Comparison of ENCODE assay signal across 10 mouse cellular contexts in genomic region chr12:103306720-103307119, GRCm38 (mm10). TPM values are rescaled to one million over a fixed set of nuclear protein-coding genes. Genes with fewer than 3 reads are reported as not detected.
DNase-seq lines count a peak whose midpoint lies in the region; ATAC-seq and TF ChIP-seq lines count a peak whose summit lies in the region.
"Had no signal": no experiment of that assay in that cellular context is flagged by ENCODE, and none has a peak within 500 bp of the region (broad histone marks: within the 10 kb centered on the region; RNA-seq: fewer than 3 reads in every experiment).

No protein-coding gene starts in this region.

- no peak overlapping the region for H3K4me2 ChIP-seq in liver, embryonic 11.5 days
- H3K4me2 ChIP-seq in midbrain, postnatal 0 days (ENCODE audit: low read depth, low read length, poor library complexity, severe bottlenecking): no peak overlapping the region
- H3K4me2 ChIP-seq: lung, embryonic 15.5 days had no signal

- no peak for TF ChIP-seq POLR2A in liver, adult 2 months (IDR thresholded peaks at IDR 0.05; ENCODE audit: extremely low read depth, insufficient read depth, low read length)

- H3K9ac ChIP-seq in liver, adult 2 months (ENCODE audit: low read depth, low read length): no peak overlapping the region
- H3K9ac ChIP-seq in liver, embryonic 11.5 days (ENCODE audit: low read depth, low read length): no peak overlapping the region
- no peak overlapping the region for H3K9ac ChIP-seq in midbrain, postnatal 0 days (replicated peaks; ENCODE audit: low read length, poor library complexity, severe bottlenecking)
- H3K9ac ChIP-seq: lung, embryonic 15.5 days had no signal

- no peak overlapping the region for H3K27ac ChIP-seq in liver, adult 2 months (replicated peaks; ENCODE audit: insufficient read depth, low read depth, low read length)
- no peak overlapping the region for H3K27ac ChIP-seq in liver, embryonic 11.5 days (ENCODE audit: low read depth, low read length)
- H3K27ac ChIP-seq in midbrain, postnatal 0 days (ENCODE audit: low read depth, low read length): no peak overlapping the region
- H3K27ac ChIP-seq: lung, embryonic 15.5 days had no signal

- H3K4me1 ChIP-seq in liver, adult 2 months (ENCODE audit: control insufficient read depth, insufficient read depth, low read length): peaks cover 5% of the 10 kb centered on the region; the same call in 1 of the 2 replicates
- no peaks in the 10 kb centered on the region for H3K4me1 ChIP-seq in liver, embryonic 11.5 days (replicated peaks; ENCODE audit: control insufficient read depth, insufficient read depth, low read length)
- H3K4me1 ChIP-seq in midbrain, postnatal 0 days (ENCODE audit: insufficient read depth, low read length): no peaks in the 10 kb centered on the region
- H3K4me1 ChIP-seq: lung, embryonic 15.5 days had no signal

- no peaks in the 10 kb centered on the region for H3K36me3 ChIP-seq in liver, adult 2 months (ENCODE audit: control insufficient read depth, insufficient read depth, low read length)
- no peaks in the 10 kb centered on the region for H3K36me3 ChIP-seq in liver, embryonic 11.5 days (ENCODE audit: control insufficient read depth, insufficient read depth, low read length)
- H3K36me3 ChIP-seq in midbrain, postnatal 0 days (ENCODE audit: insufficient read depth, low read length): no peaks in the 10 kb centered on the region
- H3K36me3 ChIP-seq: lung, embryonic 15.5 days had no signal

- no peaks in the 10 kb centered on the region for H3K27me3 ChIP-seq in liver, adult 2 months (ENCODE audit: control insufficient read depth, insufficient read depth, low read length)
- H3K27me3 ChIP-seq in liver, embryonic 11.5 days (replicated peaks; ENCODE audit: control insufficient read depth, insufficient read depth, low read length): no peaks in the 10 kb centered on the region
- no peaks in the 10 kb centered on the region for H3K27me3 ChIP-seq in midbrain, postnatal 0 days (ENCODE audit: insufficient read depth, low read length)
- H3K27me3 ChIP-seq: lung, embryonic 15.5 days had no signal

- ATAC-seq in liver, embryonic 11.5 days (replicated peaks; ENCODE audit: low FRiP score): no peak
- peak; percentile 76 for ATAC-seq in granulocyte monocyte progenitor cell, adult 5-6 weeks (replicated peaks; ENCODE audit: poor library complexity, severe bottlenecking)
- ATAC-seq in midbrain, postnatal 0 days (ENCODE audit: low FRiP score): 0 out of 2 replicates have a peak, but pooled peaks have one; percentile 39

- H3K79me2 ChIP-seq in liver, adult 2 months (ENCODE audit: control insufficient read depth, insufficient read depth, low read length): no peaks in the 10 kb centered on the region

- TF ChIP-seq CTCF in liver, adult 2 months (IDR thresholded peaks at IDR 0.05; ENCODE audit: low read depth, low read length): peak; percentile 75
- peak; percentile 79 for TF ChIP-seq CTCF in midbrain, postnatal 0 days (IDR thresholded peaks at IDR 0.05)

- WGBS in liver, adult 2 months: 29% methylated on average over 3 of the region's 3 CpGs
- 21% methylated on average over 3 of the region's 3 CpGs for WGBS in liver, embryonic 11.5 days
- 21% methylated on average over 3 of the region's 3 CpGs for WGBS in midbrain, postnatal 0 days

- no peaks in the 10 kb centered on the region for H3K9me3 ChIP-seq in liver, embryonic 11.5 days (ENCODE audit: control insufficient read depth, low read length)
- no peaks in the 10 kb centered on the region for H3K9me3 ChIP-seq in midbrain, postnatal 0 days (ENCODE audit: low read length)
- H3K9me3 ChIP-seq: lung, embryonic 15.5 days had no signal

- peak; percentile 61 for DNase-seq in cerebellum, postnatal 4 days (ENCODE audit: low spot score in 2 of 2)
- DNase-seq in cerebellum, adult 11 months: no peak
- peak; percentile 20 for DNase-seq in liver, adult 2 months (ENCODE audit: extremely low read depth, low read depth, low spot score)
- DNase-seq in liver, embryonic 11.5 days (ENCODE audit: low spot score): no peak
- DNase-seq in R1 (ENCODE audit: low read depth, low spot score): peak; percentile 46
- DNase-seq in midbrain, postnatal 0 days (ENCODE audit: low spot score): peak; percentile 64
- no peak for DNase-seq in gastrocnemius, adult 8-10 months (ENCODE audit: low spot score in 2 of 2)

- no peak overlapping the region for H3K4me3 ChIP-seq in liver, adult 2 months (ENCODE audit: insufficient read depth, low read depth, low read length)
- H3K4me3 ChIP-seq in liver, embryonic 11.5 days (ENCODE audit: low read depth, low read length): no peak overlapping the region
- H3K4me3 ChIP-seq in midbrain, postnatal 0 days (ENCODE audit: low read depth, low read length): no peak overlapping the region
- H3K4me3 ChIP-seq: lung, embryonic 15.5 days had no signal

RNA-seq across cellular contexts. Expression of gene Fam181a, which starts 4.1 kb away (rescaled TPM):
- not detected in 2 replicates for total RNA-seq in liver, adult 2 months (2014; rRNA removed)
- not detected in 2 replicates for polyA plus RNA-seq in liver, adult 2 months (2012; rRNA removed)
- not detected in 2 replicates for polyA plus RNA-seq in liver, embryonic 11.5 days (2014; fragmentation: Nextera tagmentation; extraction: Ambion mirVana)
- total RNA-seq in granulocyte monocyte progenitor cell, adult 5-6 weeks (2014; fragmentation: Nextera tagmentation): not detected in 2 replicates
- not detected in 2 replicates for total RNA-seq in granulocyte monocyte progenitor cell, adult 5-6 weeks (2017)
- 11.2 and 14.9 TPM in 2 replicates for total RNA-seq in midbrain, postnatal 0 days (2014; rRNA removed)
- 8.9 and 11.2 TPM in 2 replicates for polyA plus RNA-seq in midbrain, postnatal 0 days (2015; fragmentation: Nextera tagmentation; extraction: Ambion mirVana)
- total RNA-seq in gastrocnemius, adult 8-10 months (2022): not detected
- total RNA-seq: heart, adult 18-20 months had no signal
- polyA plus RNA-seq: lung, embryonic 15.5 days had no signal

RNA-seq across cellular contexts. Expression of gene Asb2, which starts 49.1 kb away (rescaled TPM):
- 2.7 and 3.6 TPM in 2 replicates for total RNA-seq in liver, adult 2 months (2014; rRNA removed)
- polyA plus RNA-seq in liver, adult 2 months (2012; rRNA removed): 5.6 TPM in 2 replicates
- 1.2 and 2.8 TPM in 2 replicates for polyA plus RNA-seq in liver, embryonic 11.5 days (2014; fragmentation: Nextera tagmentation; extraction: Ambion mirVana)
- not detected in 2 replicates for total RNA-seq in granulocyte monocyte progenitor cell, adult 5-6 weeks (2014; fragmentation: Nextera tagmentation)
- total RNA-seq in granulocyte monocyte progenitor cell, adult 5-6 weeks (2017): 0.41 TPM in 1 of 2 replicates, not detected in the other
- total RNA-seq in midbrain, postnatal 0 days (2014; rRNA removed): 0.93 and 4.4 TPM in 2 replicates
- 1.5 and 1.9 TPM in 2 replicates for polyA plus RNA-seq in midbrain, postnatal 0 days (2015; fragmentation: Nextera tagmentation; extraction: Ambion mirVana)
- 100 to 1,000 TPM; 524 to 740 (median 599) TPM for total RNA-seq in gastrocnemius, adult 8-10 months (2022)

Comparison
In these comparisons a context has a peak if more than half of its experiments do, and no peak if none do; other contexts are left out.
1. DNase-seq: peak in cerebellum, postnatal 4 days (2 of 2), liver, adult 2 months (single experiment), R1 (single experiment) and midbrain, postnatal 0 days (single experiment); none in cerebellum, adult 11 months (single experiment), liver, embryonic 11.5 days (single experiment) and gastrocnemius, adult 8-10 months (0 of 2).
2. RNA of gene Fam181a, which starts 4.1 kb away (total RNA-seq): 11.2 to 14.9 TPM in midbrain, postnatal 0 days; not detected in liver, adult 2 months, not detected in granulocyte monocyte progenitor cell, adult 5-6 weeks and not detected in gastrocnemius, adult 8-10 months; every median in the first group is over 10 times any median in the second.
3. RNA of gene Asb2, which starts 49.1 kb away (total RNA-seq): 524 to 740 TPM in gastrocnemius, adult 8-10 months; 2.7 to 3.6 TPM in liver, adult 2 months, 0.93 to 4.4 TPM in midbrain, postnatal 0 days and 0.41 TPM in granulocyte monocyte progenitor cell, adult 5-6 weeks; every median in the first group is over 10 times any median in the second.